Mouse (Mus musculus) intestine, embryonic 15.5 days (tissue): ENCODE results near the gene Cyb5r2. TPM values are rescaled to one million over a fixed set of nuclear protein-coding genes. Genes with fewer than 3 reads are reported as not detected.

Experiments
- ATAC-seq: fragments of 200-750 bp; cut with Nextera tagmentation; 2 replicates; pipeline ENCODE4 v1.8.0; 2017; ENCODE audit warnings: moderate TSS enrichment, moderate library complexity
- H3K27ac ChIP-seq: fragments of 300-500 bp; sonication (generic); 2 replicates; pipeline ENCODE4 v1.5.1; 2015; ENCODE audit warnings: mild to moderate bottlenecking, inconsistent platforms
- H3K27me3 ChIP-seq: fragments of 300-500 bp; sonication (generic); replicated peaks from 2 replicates; pipeline ENCODE4 v1.6.1; 2015; ENCODE audit warnings: inconsistent platforms
- H3K36me3 ChIP-seq: fragments of 300-500 bp; sonication (generic); 2 replicates; pipeline ENCODE4 v1.6.1; 2015; ENCODE audit warnings: inconsistent platforms
- H3K4me1 ChIP-seq: fragments of 300-500 bp; sonication (generic); replicated peaks from 2 replicates; pipeline ENCODE4 v1.6.1; 2015; ENCODE audit warnings: inconsistent platforms
- H3K4me2 ChIP-seq: fragments of 300-500 bp; sonication (generic); replicated peaks from 2 replicates; pipeline ENCODE4 v1.6.1; 2015; ENCODE audit warnings: mild to moderate bottlenecking, inconsistent platforms
- H3K4me3 ChIP-seq: fragments of 300-500 bp; sonication (generic); replicated peaks from 2 replicates; pipeline ENCODE4 v1.5.1; 2015; ENCODE audit warnings: inconsistent platforms
- H3K9ac ChIP-seq: fragments of 300-500 bp; sonication (generic); 2 replicates; pipeline ENCODE4 v1.6.1; 2015; ENCODE audit warnings: inconsistent platforms
- H3K9me3 ChIP-seq: fragments of 300-500 bp; sonication (generic); 2 replicates; pipeline ENCODE4 v1.6.1; 2016; ENCODE audit warnings: inconsistent platforms
- WGBS: fragments of 180-500 bp; shearing (Covaris S2); methylation state at CpG from one replicate; pipeline ENCODE4 v1.1.7; 2015; 5-methylcytosine and 5-hydroxymethylcytosine counted together
- polyA plus RNA-seq: library from polyadenylated mRNA; unstranded; fragments of >200 nt; fragmentation: Nextera tagmentation; extraction: Ambion mirVana; gene quantifications from 2 replicates; pipeline ENCODE4 v1.2.1, GENCODE M21; 2015

Cyb5r2 gene
- polyA plus RNA-seq, 1 experiment from 2014 or later: 0.14 TPM

GRCm38 (mm10) chr7:107749270-107749669 lies 8.6 kb downstream of the Cyb5r2 start:
- H3K27me3 ChIP-seq: no peaks in the 10 kb centered on the region
- no peaks in the 10 kb centered on the region for H3K4me1 ChIP-seq
- 9% methylated on average over 3 of the region's 3 CpGs for WGBS

GRCm38 (mm10) chr7:107747954-107748353 lies 9.9 kb downstream of the Cyb5r2 start:
- no peaks in the 10 kb centered on the region for H3K27me3 ChIP-seq
- ATAC-seq: peak; percentile 34; the same call in 1 of the 2 replicates
- peaks cover 4% of the 10 kb centered on the region; the same call in 1 of the 2 replicates for H3K36me3 ChIP-seq
- H3K4me2 ChIP-seq: no peak overlapping the region
- no peak overlapping the region for H3K4me3 ChIP-seq
- no peak overlapping the region for H3K27ac ChIP-seq
- no peaks in the 10 kb centered on the region for H3K4me1 ChIP-seq
- 13% methylated on average over 2 of the region's 2 CpGs for WGBS
- H3K9me3 ChIP-seq: no peaks in the 10 kb centered on the region
- H3K9ac ChIP-seq: no peak overlapping the region

More at GRCm38 (mm10) chr7:107749270-107749669, 8.6 kb downstream of the Cyb5r2 start:
- H3K27ac ChIP-seq: no peak overlapping the region
- no peaks in the 10 kb centered on the region for H3K9me3 ChIP-seq
- peak; percentile 70 for ATAC-seq
- no peak overlapping the region for H3K4me2 ChIP-seq
- H3K9ac ChIP-seq: no peak overlapping the region
- no peak overlapping the region for H3K4me3 ChIP-seq
- H3K36me3 ChIP-seq: 0 out of 2 replicates have a peak, but pooled peaks cover 4% of the 10 kb centered on the region

DNA sequence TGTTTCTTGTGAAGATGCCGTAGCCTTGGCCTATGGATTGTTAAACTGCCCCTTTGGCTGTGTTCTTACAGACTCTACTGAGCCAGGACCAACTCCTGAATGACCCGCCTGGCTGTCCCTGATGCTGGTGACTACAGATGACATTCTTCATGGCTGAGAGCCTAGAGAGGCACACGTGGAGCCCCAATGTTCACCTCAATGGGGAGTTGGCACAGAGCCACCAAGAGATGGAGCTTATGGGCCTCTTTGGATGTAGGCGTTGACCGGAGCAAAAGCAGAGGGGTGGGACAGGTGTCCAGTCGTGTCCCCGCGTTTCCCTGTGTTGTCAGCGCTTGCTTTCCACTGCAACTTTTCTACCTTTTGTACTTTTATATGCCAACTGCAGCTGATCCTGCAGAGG lies 10.4 kb downstream of the Cyb5r2 start:
- Histone ChIP-seq H3K4me2 (no peak overlapping the region), H3K4me3 (no peak overlapping the region), H3K36me3 (peaks cover 4% of the 10 kb centered on the region; the same call in 1 of the 2 replicates), H3K9me3 (no peaks in the 10 kb centered on the region), H3K9ac (no peak overlapping the region), H3K27me3 (no peaks in the 10 kb centered on the region), H3K27ac (no peak overlapping the region), H3K4me1 (no peaks in the 10 kb centered on the region)
- WGBS: 85% methylated on average over 9 of the region's 9 CpGs
- no peak for ATAC-seq

GRCm38 (mm10) chr7:107746036-107746435 lies 11.8 kb downstream of the Cyb5r2 start:
- H3K4me2 ChIP-seq: no peak overlapping the region
- no peaks in the 10 kb centered on the region for H3K4me1 ChIP-seq
- ATAC-seq: no peak
- H3K27me3 ChIP-seq: no peaks in the 10 kb centered on the region
- H3K4me3 ChIP-seq: no peak overlapping the region
- no peaks in the 10 kb centered on the region for H3K9me3 ChIP-seq
- 89% methylated on average over 8 of the region's 8 CpGs for WGBS
- no peak overlapping the region for H3K27ac ChIP-seq
- H3K9ac ChIP-seq: no peak overlapping the region
- H3K36me3 ChIP-seq: peaks cover 4% of the 10 kb centered on the region; the same call in 1 of the 2 replicates

- Histone ChIP-seq H3K27ac (no peak overlapping the region), H3K9me3 (no peaks in the 10 kb centered on the region), H3K9ac (no peak overlapping the region), H3K4me3 (no peak overlapping the region), H3K36me3 (peaks cover 4% of the 10 kb centered on the region; the same call in 1 of the 2 replicates), H3K27me3 (no peaks in the 10 kb centered on the region), H3K4me2 (no peak overlapping the region), H3K4me1 (no peaks in the 10 kb centered on the region)
- 64% methylated on average over 2 of the region's 2 CpGs for WGBS
- ATAC-seq: no peak
Observed at GRCm38 (mm10) chr7:107745111-107745510, 12.7 kb downstream of the Cyb5r2 start.

DNA sequence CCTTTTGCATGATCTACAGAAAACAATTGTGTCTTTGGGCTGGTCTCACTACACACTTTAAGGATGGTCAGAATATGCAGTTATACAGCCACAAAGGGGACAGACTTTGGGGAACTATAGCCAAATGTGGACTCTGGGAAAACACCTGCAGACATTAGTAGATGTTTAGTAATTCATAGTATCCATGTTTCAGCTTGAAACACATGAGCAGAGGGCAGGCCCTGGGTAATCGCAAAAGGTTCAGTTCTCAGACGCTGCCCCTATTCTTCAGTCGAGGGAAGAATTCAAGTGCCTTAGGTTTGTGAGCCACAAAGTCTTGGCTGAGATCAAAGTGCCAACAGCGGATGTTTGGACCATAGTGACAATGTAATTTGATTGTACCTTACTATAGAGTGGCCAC lies 13.4 kb downstream of the Cyb5r2 start:
- H3K9me3 ChIP-seq: no peaks in the 10 kb centered on the region
- no peak for ATAC-seq
- H3K9ac ChIP-seq: no peak overlapping the region
- WGBS: 87% methylated on average over 4 of the region's 4 CpGs
- no peak overlapping the region for H3K27ac ChIP-seq
- H3K4me3 ChIP-seq: no peak overlapping the region
- no peaks in the 10 kb centered on the region for H3K4me1 ChIP-seq
- H3K36me3 ChIP-seq: peaks cover 4% of the 10 kb centered on the region; the same call in 1 of the 2 replicates
- no peak overlapping the region for H3K4me2 ChIP-seq
- no peaks in the 10 kb centered on the region for H3K27me3 ChIP-seq

DNA sequence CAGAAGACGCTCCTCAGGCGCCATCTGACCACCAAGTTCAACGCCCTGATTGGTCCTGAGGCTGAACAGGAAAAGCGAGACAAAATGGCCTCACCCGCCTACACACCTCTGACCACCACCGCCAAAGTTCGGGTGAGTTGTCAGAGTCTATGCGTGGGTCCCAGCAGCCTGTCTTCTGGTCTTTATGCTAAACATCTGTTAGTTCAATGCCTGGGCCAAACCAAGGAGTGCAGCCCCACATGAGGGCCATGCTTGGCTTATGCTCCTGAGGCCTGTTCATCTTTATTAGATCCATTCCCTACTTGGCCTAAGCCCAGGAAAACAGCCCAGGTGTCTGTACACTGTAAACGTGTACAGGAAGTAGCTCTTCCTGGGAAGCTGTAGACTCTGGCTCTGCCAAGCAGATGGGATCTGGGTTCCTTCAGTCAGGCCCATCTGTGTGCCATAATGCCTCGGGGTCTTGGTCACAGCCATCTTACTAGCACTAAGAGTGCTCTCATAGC lies 14.8 kb downstream of the Cyb5r2 start:
- H3K4me2 ChIP-seq: no peak overlapping the region
- WGBS: 83% methylated on average over 10 of the region's 10 CpGs
- no peaks in the 10 kb centered on the region for H3K4me1 ChIP-seq
- H3K9me3 ChIP-seq: no peaks in the 10 kb centered on the region
- H3K27me3 ChIP-seq: no peaks in the 10 kb centered on the region
- no peak overlapping the region for H3K4me3 ChIP-seq
- no peak overlapping the region for H3K27ac ChIP-seq
- no peak overlapping the region for H3K9ac ChIP-seq
- ATAC-seq: no peak
- peaks cover 4% of the 10 kb centered on the region; the same call in 1 of the 2 replicates for H3K36me3 ChIP-seq

DNA sequence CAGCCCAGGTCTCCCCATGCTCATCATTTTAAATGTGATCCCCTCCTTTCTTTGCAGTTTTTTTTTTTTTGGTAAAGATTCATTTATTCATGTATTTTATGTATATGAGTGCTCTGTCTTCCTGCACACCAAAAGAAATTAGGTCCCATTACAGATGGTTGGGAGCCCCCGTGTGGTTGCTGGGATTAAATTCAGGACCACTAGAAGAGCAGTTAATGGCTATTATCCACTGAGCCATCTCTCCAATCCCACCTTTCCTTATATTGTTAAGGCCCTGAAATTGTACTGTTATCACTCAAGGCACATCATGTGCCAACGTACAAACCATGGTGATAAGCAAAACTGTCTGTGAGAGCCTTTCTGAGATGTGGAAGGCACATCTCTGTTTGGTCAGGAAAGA lies 19.1 kb downstream of the Cyb5r2 start:
- WGBS: 46% methylated on average over 2 of the region's 2 CpGs
- H3K36me3 ChIP-seq: no peaks in the 10 kb centered on the region; the same call in 1 of the 2 replicates
- no peaks in the 10 kb centered on the region for H3K9me3 ChIP-seq
- H3K27ac ChIP-seq: no peak overlapping the region
- no peaks in the 10 kb centered on the region for H3K27me3 ChIP-seq
- H3K9ac ChIP-seq: no peak overlapping the region
- no peak overlapping the region for H3K4me2 ChIP-seq
- no peak overlapping the region for H3K4me3 ChIP-seq
- ATAC-seq: no peak
- H3K4me1 ChIP-seq: no peaks in the 10 kb centered on the region

GRCm38 (mm10) chr7:107733162-107733561 lies 24.7 kb downstream of the Cyb5r2 start:
- Histone ChIP-seq H3K27me3 (no peaks in the 10 kb centered on the region), H3K4me2 (no peak overlapping the region), H3K9ac (no peak overlapping the region), H3K9me3 (no peaks in the 10 kb centered on the region), H3K27ac (no peak overlapping the region), H3K4me3 (no peak overlapping the region), H3K4me1 (no peaks in the 10 kb centered on the region), H3K36me3 (peaks cover 7% of the 10 kb centered on the region; the same call in 1 of the 2 replicates)
- ATAC-seq: no peak
- 77% methylated on average over 2 of the region's 2 CpGs for WGBS

GRCm38 (mm10) chr7:107730587-107730986 lies 27.2 kb downstream of the Cyb5r2 start:
- no peak overlapping the region for H3K4me2 ChIP-seq
- no peak for ATAC-seq
- H3K36me3 ChIP-seq: peaks cover 7% of the 10 kb centered on the region; the same call in 1 of the 2 replicates
- WGBS: 76% methylated on average over 9 of the region's 10 CpGs
- no peak overlapping the region for H3K27ac ChIP-seq
- H3K4me1 ChIP-seq: no peaks in the 10 kb centered on the region
- no peaks in the 10 kb centered on the region for H3K27me3 ChIP-seq
- H3K4me3 ChIP-seq: no peak overlapping the region
- no peak overlapping the region for H3K9ac ChIP-seq
- no peaks in the 10 kb centered on the region for H3K9me3 ChIP-seq

DNA sequence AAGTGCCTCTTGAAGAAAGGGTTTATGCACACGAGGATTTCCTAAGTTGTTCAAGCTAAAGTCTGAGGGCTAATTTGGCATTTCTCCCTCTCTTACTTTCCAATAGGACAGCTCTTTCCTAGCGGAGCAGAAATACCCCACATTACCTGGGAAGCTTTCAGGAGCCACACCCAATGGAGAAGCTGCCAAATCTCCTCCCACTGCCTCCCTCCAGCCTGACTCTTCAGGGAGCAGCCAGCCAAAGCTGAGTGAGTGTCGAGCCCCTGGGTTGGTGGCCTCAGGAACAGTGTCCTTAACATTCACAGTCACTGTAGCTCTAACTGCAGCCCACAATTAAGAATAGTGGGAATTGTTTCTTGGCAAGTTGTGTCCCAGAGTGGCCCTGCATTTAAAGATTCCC lies 30.3 kb downstream of the Cyb5r2 start:
- WGBS: 56% methylated on average over 3 of the region's 3 CpGs
- Histone ChIP-seq H3K9me3 (no peaks in the 10 kb centered on the region), H3K9ac (no peak overlapping the region), H3K27ac (no peak overlapping the region), H3K4me3 (no peak overlapping the region), H3K4me2 (no peak overlapping the region), H3K36me3 (peaks cover 7% of the 10 kb centered on the region; the same call in 1 of the 2 replicates), H3K27me3 (no peaks in the 10 kb centered on the region), H3K4me1 (no peaks in the 10 kb centered on the region)
- no peak for ATAC-seq

DNA sequence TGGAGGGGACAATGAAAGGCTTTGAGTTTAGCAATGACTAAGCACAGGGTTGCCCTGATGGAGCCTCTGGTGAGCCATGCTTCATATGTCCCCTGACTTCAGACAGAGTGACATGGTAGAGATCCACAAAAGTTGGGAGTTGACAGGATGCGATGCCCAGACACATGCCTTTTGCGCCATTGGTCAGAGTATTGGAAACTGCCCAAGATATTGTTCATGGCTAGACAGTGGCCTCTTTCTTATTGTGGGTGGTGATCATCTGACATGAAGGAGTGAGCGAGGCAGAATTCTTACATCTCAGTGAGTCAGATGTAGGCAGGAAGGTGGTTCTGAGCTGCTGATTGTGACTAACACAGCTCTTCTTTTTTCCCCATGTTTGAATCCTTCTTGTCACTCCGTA lies 35.3 kb downstream of the Cyb5r2 start:
- no peak overlapping the region for H3K9ac ChIP-seq
- H3K9me3 ChIP-seq: no peaks in the 10 kb centered on the region
- H3K4me3 ChIP-seq: no peak overlapping the region
- no peak overlapping the region for H3K4me2 ChIP-seq
- H3K27me3 ChIP-seq: no peaks in the 10 kb centered on the region
- WGBS: 88% methylated on average over 4 of the region's 4 CpGs
- no peak for ATAC-seq
- peaks cover 2% of the 10 kb centered on the region for H3K36me3 ChIP-seq
- no peak overlapping the region for H3K27ac ChIP-seq
- H3K4me1 ChIP-seq: no peaks in the 10 kb centered on the region

GRCm38 (mm10) chr7:107720771-107721170 lies 37.1 kb downstream of the Cyb5r2 start:
- Histone ChIP-seq H3K9me3 (no peaks in the 10 kb centered on the region), H3K27ac (no peak overlapping the region), H3K4me3 (no peak overlapping the region), H3K27me3 (no peaks in the 10 kb centered on the region), H3K9ac (no peak overlapping the region), H3K36me3 (peaks cover 2% of the 10 kb centered on the region; the same call in 1 of the 2 replicates), H3K4me1 (no peaks in the 10 kb centered on the region), H3K4me2 (no peak overlapping the region)
- no peak for ATAC-seq
- 91% methylated on average over 1 of the region's 1 CpGs for WGBS
